12 mouse cellular contexts compared by ENCODE assay signal in the genomic region with DNA sequence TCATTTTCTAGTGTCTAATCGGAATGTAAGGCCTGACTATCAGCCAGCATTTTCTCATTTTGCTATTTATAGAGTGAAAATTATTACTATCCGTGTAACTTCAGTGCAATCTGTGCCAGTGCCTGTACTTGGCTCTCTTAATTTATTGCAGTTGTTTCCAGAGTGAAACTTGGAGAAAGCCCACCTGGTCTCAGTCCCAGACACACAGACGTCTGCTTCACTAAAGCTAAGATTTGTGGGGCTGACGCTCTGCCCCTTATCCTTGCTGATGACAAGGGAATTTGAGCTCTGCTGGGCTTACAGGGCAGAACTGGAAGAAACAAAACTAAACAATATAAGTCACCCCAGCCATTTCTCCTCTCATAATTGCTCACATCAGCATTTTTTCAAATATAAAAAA. TPM values are rescaled to one million over a fixed set of nuclear protein-coding genes. Genes with fewer than 3 reads are reported as not detected.
DNase-seq lines count a peak whose midpoint lies in the region; ATAC-seq and TF ChIP-seq lines count a peak whose summit lies in the region.
"Had no signal": no experiment of that assay in that cellular context is flagged by ENCODE, and none has a peak within 500 bp of the region (broad histone marks: within the 10 kb centered on the region; RNA-seq: fewer than 3 reads in every experiment).

No protein-coding gene starts in this region.

- no peak overlapping the region for H3K9ac ChIP-seq in intestine, embryonic 15.5 days
- H3K9ac ChIP-seq: limb, embryonic 13.5 days had no signal

- peak; percentile 51; the same call in 1 of the 2 replicates for ATAC-seq in intestine, embryonic 15.5 days
- ATAC-seq in megakaryocyte-erythroid progenitor cell, adult 5-6 weeks (replicated peaks; ENCODE audit: low FRiP score, low TSS enrichment, poor library complexity, severe bottlenecking): no peak

- no peak overlapping the region for H3ac ChIP-seq in myocyte (ENCODE audit: control insufficient read depth, insufficient read length)

- no peak overlapping the region for H3K4me3 ChIP-seq in gastrocnemius, adult 2 months
- no peak overlapping the region for H3K4me3 ChIP-seq in intestine, embryonic 15.5 days (replicated peaks)
- no peak overlapping the region for H3K4me3 ChIP-seq in myocyte
- no peak overlapping the region for H3K4me3 ChIP-seq in forebrain, embryonic 10.5 days
- H3K4me3 ChIP-seq: limb, embryonic 13.5 days; megakaryocyte, embryonic 14.5 days had no signal

- intact Hi-C loops in gastrocnemius, adult 2 months (cut with DNase I): no loop called here

- TF ChIP-seq CTCF in gastrocnemius, adult 2 months (IDR thresholded peaks at IDR 0.05): no peak

- H3K36me3 ChIP-seq in intestine, embryonic 15.5 days: no peaks in the 10 kb centered on the region
- H3K36me3 ChIP-seq in myocyte (ENCODE audit: control insufficient read depth, insufficient read depth): no peaks in the 10 kb centered on the region
- no peaks in the 10 kb centered on the region for H3K36me3 ChIP-seq in forebrain, embryonic 10.5 days (replicated peaks)
- H3K36me3 ChIP-seq: limb, embryonic 13.5 days had no signal

- TF ChIP-seq POLR2A in myocyte (IDR thresholded peaks at IDR 0.05; ENCODE audit: insufficient read length, low read depth): no peak

- WGBS in intestine, embryonic 15.5 days: 43% methylated on average over 4 of the region's 4 CpGs
- WGBS in forebrain, embryonic 10.5 days: 71% methylated on average over 4 of the region's 4 CpGs

- DNase-seq in ovary, postnatal 14 days (ENCODE audit: low spot score): peak; percentile 19
- no peak for DNase-seq in ovary, postnatal 36 days (ENCODE audit: low spot score)
- DNase-seq in gastrocnemius, adult 2 months: peak; percentile 51
- DNase-seq in forebrain, embryonic 10.5 days (ENCODE audit: extremely low spot score, low spot score): no peak
- no peak for DNase-seq in spleen, postnatal 4 days (ENCODE audit: low spot score in 2 of 2)
- DNase-seq: cerebellum, adult 9-11 months; spleen, adult 18-20 months had no signal

- peak overlapping the region; percentile 31 for H3K27ac ChIP-seq in gastrocnemius, adult 2 months
- H3K27ac ChIP-seq in intestine, embryonic 15.5 days: no peak overlapping the region
- H3K27ac ChIP-seq in forebrain, embryonic 10.5 days: no peak overlapping the region
- H3K27ac ChIP-seq: limb, embryonic 13.5 days had no signal

- no peaks in the 10 kb centered on the region for H3K27me3 ChIP-seq in intestine, embryonic 15.5 days (replicated peaks)
- no peaks in the 10 kb centered on the region for H3K27me3 ChIP-seq in myocyte (ENCODE audit: control insufficient read depth, insufficient read depth, insufficient read length)
- no peaks in the 10 kb centered on the region for H3K27me3 ChIP-seq in forebrain, embryonic 10.5 days (ENCODE audit: poor library complexity, severe bottlenecking)
- H3K27me3 ChIP-seq: limb, embryonic 13.5 days; megakaryocyte, embryonic 14.5 days had no signal

- H3K9me3 ChIP-seq in intestine, embryonic 15.5 days: no peaks in the 10 kb centered on the region
- no peaks in the 10 kb centered on the region for H3K9me3 ChIP-seq in forebrain, embryonic 10.5 days
- H3K9me3 ChIP-seq: limb, embryonic 13.5 days; megakaryocyte, embryonic 14.5 days had no signal

- H3K4me1 ChIP-seq in intestine, embryonic 15.5 days (replicated peaks): no peaks in the 10 kb centered on the region
- H3K4me1 ChIP-seq in forebrain, embryonic 10.5 days: peaks cover 10% of the 10 kb centered on the region
- H3K4me1 ChIP-seq: megakaryocyte, embryonic 14.5 days had no signal

- no peak overlapping the region for H3K4me2 ChIP-seq in intestine, embryonic 15.5 days (replicated peaks)
- peak overlapping the region; percentile 13 for H3K4me2 ChIP-seq in myocyte (ENCODE audit: low read depth)
- H3K4me2 ChIP-seq: limb, embryonic 13.5 days had no signal

- H3K79me2 ChIP-seq in myocyte (ENCODE audit: control insufficient read depth, insufficient read depth): no peaks in the 10 kb centered on the region

TF ChIP-seq in myocyte, 11 proteins besides CTCF, POLR2A, EP300 and RAD21:
- TF ChIP-seq MYOD1 (IDR thresholded peaks at IDR 0.05; ENCODE audit: control insufficient read depth in 1 of 3, insufficient read length in 2 of 3, low read depth in 2 of 3): no peak
- no peak for TF ChIP-seq SRF (IDR thresholded peaks at IDR 0.05; ENCODE audit: control insufficient read depth, insufficient read length, low read depth)
- TF ChIP-seq E2F4 (IDR thresholded peaks at IDR 0.05; ENCODE audit: insufficient read depth): no peak
- no peak for TF ChIP-seq MYOG (IDR thresholded peaks at IDR 0.05; ENCODE audit: control insufficient read depth in 1 of 3, insufficient read depth in 1 of 3, insufficient read length in 2 of 3, low read depth in 2 of 3)
- TF ChIP-seq USF1 (IDR thresholded peaks at IDR 0.05; ENCODE audit: low read depth): no peak
- TF ChIP-seq CEBPB (IDR thresholded peaks at IDR 0.05; ENCODE audit: insufficient read depth, poor library complexity, severe bottlenecking): no peak
- TF ChIP-seq TCF12 (IDR thresholded peaks at IDR 0.05; ENCODE audit: insufficient read depth, poor library complexity, severe bottlenecking): no peak
- no peak for TF ChIP-seq TCF3 (IDR thresholded peaks at IDR 0.05; ENCODE audit: insufficient read length, low read depth)
- TF ChIP-seq POLR2AphosphoS2 (IDR thresholded peaks at IDR 0.05; ENCODE audit: insufficient read length, low read depth): no peak
- TF ChIP-seq MAX (IDR thresholded peaks at IDR 0.05; ENCODE audit: low read depth): no peak
- no peak for TF ChIP-seq REST (IDR thresholded peaks at IDR 0.05; ENCODE audit: insufficient read depth, insufficient read length)

RNA-seq across cellular contexts. Expression of a gene that starts 47.7 kb away (rescaled TPM):
- total RNA-seq in gastrocnemius, adult 2 months (2021): 1 to 10 TPM; 5.3 to 6.4 TPM
- polyA plus RNA-seq in intestine, embryonic 15.5 days (2015; fragmentation: Nextera tagmentation; extraction: Ambion mirVana): 58.9 and 69.4 TPM in 2 replicates
- 10.3 TPM for polyA plus RNA-seq in myocyte (2012; fragmentation: generic; extraction: Trizol)
- total RNA-seq in megakaryocyte-erythroid progenitor cell, adult 5-6 weeks (2014; fragmentation: Nextera tagmentation): not detected in 2 replicates
- 0.99 and 2.3 TPM in 2 replicates for total RNA-seq in megakaryocyte-erythroid progenitor cell, adult 5-6 weeks (2017)
- 92.6 and 97.4 TPM in 2 replicates for polyA plus RNA-seq in forebrain, embryonic 10.5 days (2016; fragmentation: Nextera tagmentation; extraction: Ambion mirVana)

Comparison
In these comparisons a context has a peak if more than half of its experiments do, and no peak if none do; other contexts are left out.
1. DNase-seq: peak in ovary, postnatal 14 days (single experiment) and gastrocnemius, adult 2 months (single experiment); none in ovary, postnatal 36 days (single experiment), forebrain, embryonic 10.5 days (single experiment) and spleen, postnatal 4 days (0 of 2).